Mouse (Mus musculus) erythroblast, embryonic 14.5 days (primary cell): Measurements from ENCODE around the gene Arhgap28.

Experiments
- GATA1 ChIP-seq: IDR thresholded peaks from 2 replicates; pipeline ENCODE4 v1.6.1; 2012; ENCODE audit warnings: low read length, inconsistent platforms, mixed read lengths
- TAL1 ChIP-seq: IDR thresholded peaks from 3 replicates; pipeline ENCODE4 v1.6.1; 2012; ENCODE audit warnings: low read length, inconsistent platforms, mixed read lengths

DNA sequence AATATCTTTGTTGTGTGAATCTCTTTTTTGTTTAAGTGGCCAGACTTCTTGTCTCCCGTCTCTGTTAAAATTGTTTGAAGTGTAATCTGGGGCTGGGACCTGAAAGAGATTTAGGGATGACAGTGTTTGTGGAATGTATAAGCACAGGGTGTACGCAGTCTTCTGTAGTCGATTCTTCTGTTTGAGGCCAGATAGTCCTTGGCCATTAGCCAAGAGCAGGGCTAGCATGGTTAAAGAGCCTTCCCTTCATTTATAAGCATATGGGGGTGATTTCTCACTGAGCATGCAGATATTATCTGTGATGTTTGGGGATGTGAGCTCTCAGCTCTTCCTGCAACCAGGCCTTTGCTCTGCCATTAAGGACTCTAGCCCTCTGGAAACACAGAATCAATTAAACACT is 13.2 kb upstream of the Arhgap28 start:
- TF ChIP-seq GATA1 (no peak), TAL1 (no peak)
